Mouse (Mus musculus) NIH3T3 (cell line): ENCODE results near the gene Rgl2.

Source experiments
- DNase-seq: peaks from one replicate; pipeline ENCODE4 v3.0.0-alpha.2; 2012; ENCODE audit warnings: low read depth

The Rgl2 gene

DNA sequence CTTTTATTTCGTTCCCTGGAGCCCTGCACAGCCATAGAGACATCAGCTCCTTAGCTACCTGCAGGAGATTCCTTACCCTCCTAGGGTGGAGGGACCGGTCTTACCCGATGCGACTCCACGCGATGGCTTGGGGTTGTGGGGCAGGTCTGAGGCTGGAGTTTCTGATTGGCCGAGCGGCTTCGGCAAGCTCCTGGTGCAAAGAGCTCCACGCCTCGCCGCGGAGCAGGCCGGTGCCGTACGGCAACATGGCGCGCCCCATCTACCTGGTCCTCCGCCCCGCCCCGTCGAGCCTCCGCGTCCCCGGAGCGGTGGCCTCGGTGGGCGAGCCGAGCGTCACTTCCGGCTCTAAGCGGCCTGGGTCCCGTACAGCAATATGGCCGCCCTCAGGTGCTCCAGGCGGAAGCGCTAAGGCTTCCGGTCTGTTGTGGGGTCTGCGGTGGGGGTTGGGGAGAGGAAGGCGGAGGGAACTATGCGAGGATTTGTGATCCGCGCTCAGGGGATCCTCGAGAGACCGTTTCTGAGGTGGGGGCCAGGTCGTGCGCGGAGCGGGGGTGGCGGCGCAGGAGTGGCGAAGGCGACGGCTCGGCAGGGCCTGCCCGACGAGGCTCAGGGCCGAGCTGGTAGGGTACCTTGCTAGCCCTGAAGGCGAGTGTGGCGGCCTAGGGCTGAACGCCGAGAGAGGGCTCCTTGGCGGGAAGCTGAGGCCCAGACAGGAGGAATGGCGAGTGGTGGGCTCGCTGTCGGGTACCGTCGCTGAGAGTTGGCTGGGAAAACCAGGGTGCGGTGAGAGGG, 20.1 kb upstream of the Rgl2 start, which contains the start of gene Daxx:
TSS of gene Daxx (plus strand) at position 338 of the 792 bp plus-strand sequence.
- peak; percentile 100 for DNase-seq

DNA sequence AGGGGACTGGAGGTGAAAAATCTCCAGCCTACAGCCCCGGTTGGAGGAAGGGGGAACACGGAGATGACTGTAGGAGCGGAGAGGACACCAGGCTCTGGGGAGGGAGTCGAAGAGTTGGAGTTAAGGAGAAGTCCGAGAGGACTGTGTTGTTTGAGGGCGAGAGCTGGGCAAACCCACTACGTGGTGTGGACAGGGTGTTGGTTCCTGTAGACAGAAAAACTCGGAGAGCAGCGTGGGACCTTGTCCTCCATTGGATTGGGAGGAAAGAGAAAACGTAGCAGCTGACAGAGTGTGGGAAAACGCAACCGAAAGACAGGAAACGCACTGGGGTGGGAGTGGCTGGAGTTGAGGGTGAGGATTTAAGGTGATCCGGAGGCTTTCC, 19.5 kb upstream of the Rgl2 start:
- peak; percentile 75 for DNase-seq

- peak; percentile 66 for DNase-seq
Measured at GRCm38 (mm10) chr17:33910346-33911051, 18.8 kb upstream of the Rgl2 start.

- DNase-seq = no peak
Measured at GRCm38 (mm10) chr17:33911052-33911812, 18.1 kb upstream of the Rgl2 start.

GRCm38 (mm10) chr17:33911813-33912414, 17.4 kb upstream of the Rgl2 start:
- DNase-seq = no peak

DNA sequence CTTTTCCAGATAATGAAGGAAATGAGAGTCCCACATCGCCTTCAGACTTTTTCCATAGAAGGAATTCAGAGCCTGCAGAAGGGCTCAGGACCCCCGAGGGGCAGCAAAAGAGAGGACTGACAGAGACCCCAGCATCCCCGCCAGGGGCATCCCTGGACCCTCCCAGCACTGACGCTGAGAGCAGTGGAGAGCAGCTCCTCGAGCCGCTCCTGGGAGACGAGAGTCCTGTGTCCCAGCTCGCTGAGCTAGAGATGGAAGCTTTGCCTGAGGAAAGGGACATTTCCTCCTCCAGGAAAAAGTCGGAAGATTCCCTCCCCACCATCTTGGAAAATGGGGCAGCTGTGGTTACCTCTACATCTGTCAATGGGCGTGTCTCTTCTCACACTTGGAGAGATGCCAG, 16.1 kb upstream of the Rgl2 start:
- DNase-seq = no peak

DNA sequence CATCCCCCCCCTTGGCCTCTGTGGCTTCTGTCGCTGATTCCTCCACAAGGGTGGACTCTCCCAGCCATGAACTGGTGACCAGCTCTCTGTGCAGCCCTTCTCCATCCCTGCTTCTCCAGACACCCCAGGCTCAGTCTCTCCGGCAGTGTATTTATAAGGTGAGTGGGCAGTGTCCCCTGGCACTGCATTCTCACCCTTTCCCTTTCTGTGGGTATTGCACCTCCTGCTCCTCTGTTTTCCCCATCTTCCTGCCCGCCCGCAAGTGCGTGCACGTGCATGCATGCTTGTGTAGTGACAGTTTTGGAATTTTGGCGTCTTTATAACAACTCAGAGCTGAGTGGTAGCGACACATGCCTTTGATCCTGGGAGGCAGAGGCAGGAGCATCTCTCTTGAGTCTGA, 15.4 kb upstream of the Rgl2 start:
- DNase-seq = no peak

- DNase-seq = no peak
Measured at GRCm38 (mm10) chr17:33914969-33915391, 14.4 kb upstream of the Rgl2 start.

DNA sequence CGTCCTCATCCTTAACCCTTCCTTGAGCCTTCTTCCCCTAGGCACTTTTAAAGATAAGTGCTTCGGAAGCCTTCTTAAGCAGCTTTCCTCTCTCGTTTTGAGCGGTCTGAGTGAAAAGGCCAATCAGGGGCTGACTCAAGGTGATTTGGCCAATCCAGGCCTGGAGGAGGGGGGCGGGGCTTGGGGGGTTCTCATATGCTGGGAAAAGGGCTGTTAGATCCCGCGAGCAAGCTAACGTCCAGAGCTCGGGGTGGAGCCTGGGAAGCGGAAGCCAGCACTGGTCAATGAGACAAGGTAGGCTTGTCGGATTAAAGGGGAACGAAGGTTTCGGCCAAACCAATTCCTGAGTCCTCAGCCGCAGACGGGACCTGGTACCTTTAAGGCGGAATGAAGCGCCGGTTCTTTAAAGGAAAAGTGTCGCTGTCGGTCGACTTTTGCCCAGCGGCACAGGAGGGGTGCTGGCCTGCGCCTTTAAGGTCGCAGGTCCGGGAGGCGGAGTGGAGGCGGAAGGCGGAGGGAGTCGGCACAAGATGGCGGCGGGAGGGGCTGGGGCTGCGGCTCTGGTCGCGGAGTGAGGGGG, 13.6 kb upstream of the Rgl2 start, which contains the start of the genes Tapbp and Zbtb22:
TSS of gene Tapbp (plus strand) at position 229 of the 580 bp plus-strand sequence.
TSS of gene Zbtb22 (plus strand) at position 234 of the 580 bp plus-strand sequence.
- DNase-seq = peak; percentile 99

GRCm38 (mm10) chr17:33916294-33916693, 13.0 kb upstream of the Rgl2 start:
- no peak for DNase-seq

DNA sequence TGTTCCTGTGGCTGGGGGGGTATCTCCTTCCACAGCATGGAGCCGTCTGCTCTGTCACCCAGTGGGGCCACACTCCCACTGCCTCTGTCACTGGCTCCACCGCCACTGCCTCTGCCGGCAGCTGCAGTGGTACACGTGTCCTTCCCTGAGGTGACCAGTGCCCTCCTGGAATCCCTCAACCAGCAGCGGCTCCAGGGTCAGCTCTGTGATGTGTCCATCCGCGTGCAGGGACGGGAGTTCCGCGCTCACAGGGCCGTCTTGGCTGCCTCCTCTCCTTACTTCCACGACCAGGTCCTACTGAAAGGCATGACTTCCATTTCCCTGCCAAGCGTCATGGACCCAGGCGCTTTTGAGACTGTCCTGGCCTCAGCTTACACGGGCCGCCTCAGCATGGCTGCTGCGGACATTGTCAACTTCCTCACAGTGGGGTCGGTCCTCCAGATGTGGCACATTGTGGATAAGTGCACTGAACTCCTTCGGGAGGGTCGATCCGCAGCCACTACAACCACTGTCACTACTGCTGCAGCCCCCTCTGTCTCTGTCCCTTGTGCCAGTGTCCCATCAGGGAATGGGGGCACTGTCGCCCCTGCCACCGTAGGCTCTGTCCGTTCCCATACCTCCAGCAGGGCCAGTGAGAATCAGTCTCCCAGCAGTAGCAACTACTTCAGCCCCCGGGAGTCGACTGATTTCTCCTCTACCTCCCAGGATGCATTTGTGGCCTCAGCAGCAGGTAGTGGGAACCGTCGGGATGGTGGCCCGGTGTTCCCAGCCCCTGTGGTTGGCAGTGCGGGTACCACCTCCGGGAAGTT, 12.3 kb upstream of the Rgl2 start:
- no peak for DNase-seq

GRCm38 (mm10) chr17:33917656-33918292, 11.6 kb upstream of the Rgl2 start:
- no peak for DNase-seq

DNA sequence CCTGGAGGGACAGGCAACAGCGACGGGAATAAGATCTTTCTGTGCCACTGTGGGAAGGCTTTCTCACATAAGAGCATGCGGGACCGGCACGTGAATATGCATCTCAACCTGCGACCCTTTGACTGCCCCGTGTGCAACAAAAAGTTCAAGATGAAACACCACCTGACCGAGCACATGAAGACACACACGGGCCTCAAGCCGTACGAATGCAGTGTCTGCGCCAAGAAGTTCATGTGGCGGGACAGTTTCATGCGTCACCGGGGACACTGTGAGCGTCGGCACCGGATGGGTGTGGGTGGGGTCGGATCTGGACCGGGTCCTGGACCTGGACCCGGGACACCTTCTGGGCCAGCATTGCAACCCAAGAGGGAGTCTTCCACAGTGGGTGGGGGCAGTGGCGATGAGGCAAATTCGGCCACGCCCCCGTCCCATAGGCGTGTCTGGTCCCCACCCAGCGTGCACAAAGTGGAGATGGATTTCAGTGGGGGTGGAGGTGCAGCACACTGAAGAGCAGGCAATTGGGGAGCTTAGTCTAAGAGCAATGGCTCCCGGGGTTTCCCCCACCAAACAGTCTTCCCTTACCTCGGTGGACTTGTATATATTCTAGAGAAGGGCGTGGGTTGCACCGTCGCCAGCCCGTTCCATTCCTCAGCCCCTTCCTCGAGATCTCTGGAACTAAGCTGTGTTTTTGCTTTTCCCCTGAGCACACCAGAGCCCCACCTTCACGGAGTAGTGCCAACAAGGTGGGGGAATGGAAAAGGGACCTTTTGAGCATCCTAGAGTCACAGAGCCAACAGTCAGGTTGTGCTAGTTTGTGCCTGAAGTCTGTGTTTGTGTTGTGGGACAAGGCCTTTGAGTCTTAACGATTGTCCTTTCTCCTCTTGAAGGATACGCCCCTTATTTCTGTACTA, 10.8 kb upstream of the Rgl2 start:
- peak; percentile 41 for DNase-seq

DNA sequence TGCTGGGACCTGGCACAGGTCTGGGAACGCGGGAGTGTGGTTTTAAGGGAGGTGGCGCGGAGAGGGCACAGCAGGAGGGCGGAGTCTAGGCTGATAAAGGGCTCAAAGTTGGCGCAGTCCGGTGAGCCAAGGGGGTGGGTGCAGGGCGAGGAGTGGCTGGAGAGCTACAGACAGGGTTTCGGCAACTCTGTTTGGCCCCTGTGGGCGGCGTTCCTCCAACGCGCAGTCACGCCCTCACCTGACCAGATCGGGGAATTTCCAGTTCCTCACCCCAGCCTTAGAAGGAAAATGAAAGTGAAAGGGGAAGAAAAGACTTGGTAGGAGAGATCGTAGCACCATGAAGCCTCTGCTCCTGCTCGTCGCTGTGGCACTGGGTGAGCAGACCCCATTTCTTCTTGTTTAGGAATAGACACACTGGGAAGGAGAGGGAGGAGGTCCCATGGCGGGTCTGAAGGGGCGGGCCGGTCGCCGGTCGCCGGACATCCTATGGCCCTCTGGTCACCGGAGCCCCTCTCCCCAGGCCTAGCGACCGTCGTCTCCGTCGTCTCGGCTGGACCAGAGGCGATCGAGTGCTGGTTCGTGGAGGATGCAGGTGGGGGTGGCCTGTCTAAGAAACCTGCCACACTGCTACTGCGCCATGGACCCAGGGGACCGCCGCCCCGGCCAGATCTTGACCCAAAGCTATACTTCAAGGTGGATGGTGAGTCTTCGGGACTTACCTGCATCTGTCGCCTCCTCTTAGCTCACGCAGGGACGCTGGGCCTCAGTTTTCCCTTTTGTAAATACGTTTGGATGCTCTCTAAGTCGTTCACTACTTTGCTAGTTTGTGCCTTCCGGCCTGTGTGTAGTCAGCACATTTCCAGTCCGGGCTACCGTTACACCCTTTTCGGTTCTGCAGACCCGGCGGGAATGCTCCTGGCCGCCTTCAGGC, 9.7 kb upstream of the Rgl2 start:
- peak; percentile 94 for DNase-seq

- DNase-seq = peak; percentile 93
Measured at GRCm38 (mm10) chr17:33920282-33921097, 8.9 kb upstream of the Rgl2 start.

- DNase-seq = no peak
Measured at GRCm38 (mm10) chr17:33921361-33921760, 8.0 kb upstream of the Rgl2 start.
